Mouse (Mus musculus) lung, adult 2 months (tissue): ENCODE data around the gene Prnd. TPM values are rescaled to one million over a fixed set of nuclear protein-coding genes. Genes with fewer than 3 reads are reported as not detected.
A peak's percentile ranks its signal among the peaks of the same experiment; 100 is the strongest.

Experiments used
- DNase-seq: peaks from one replicate; pipeline ENCODE4 v3.0.0; 2022
- H3K4me1 ChIP-seq: fragments of 200-500 bp; 2 replicates; pipeline ENCODE4 v1.6.1; 2011; ENCODE audit warnings: low read length; ENCODE audit not compliant: control insufficient read depth, insufficient read depth
- H3K4me3 ChIP-seq: fragments of 200-500 bp; replicated peaks from 2 replicates; pipeline ENCODE3; 2011; ENCODE audit warnings: low read depth, mild to moderate bottlenecking, control low read depth, low read length; ENCODE audit errors: extremely low read depth
- CTCF ChIP-seq: fragments of 200-500 bp; IDR thresholded peaks from 2 replicates; pipeline ENCODE4 v1.5.1; 2011; ENCODE audit warnings: mild to moderate bottlenecking, low read length, control low read depth; ENCODE audit not compliant: insufficient read depth
- POLR2A ChIP-seq: fragments of 200-500 bp; IDR thresholded peaks from 2 replicates; pipeline ENCODE4 v1.6.1; 2011; ENCODE audit warnings: low read depth, mild to moderate bottlenecking, control low read depth, low read length, borderline replicate concordance; ENCODE audit errors: extremely low read depth
- WGBS: fragments of 180-500 bp; shearing (Covaris S2); methylation state at CpG from one replicate; pipeline ENCODE4 v1.1.7; 2018; 5-methylcytosine and 5-hydroxymethylcytosine counted together
- polyA plus RNA-seq: library from polyadenylated mRNA; depleted of rRNA; stranded (reverse); fragments of >200 nt; gene quantifications from 2 replicates; pipeline ENCODE4 v1.2.3, GENCODE M21; 2012

The Prnd gene
- polyA plus RNA-seq, 1 experiment, result 0.95 TPM

DNA sequence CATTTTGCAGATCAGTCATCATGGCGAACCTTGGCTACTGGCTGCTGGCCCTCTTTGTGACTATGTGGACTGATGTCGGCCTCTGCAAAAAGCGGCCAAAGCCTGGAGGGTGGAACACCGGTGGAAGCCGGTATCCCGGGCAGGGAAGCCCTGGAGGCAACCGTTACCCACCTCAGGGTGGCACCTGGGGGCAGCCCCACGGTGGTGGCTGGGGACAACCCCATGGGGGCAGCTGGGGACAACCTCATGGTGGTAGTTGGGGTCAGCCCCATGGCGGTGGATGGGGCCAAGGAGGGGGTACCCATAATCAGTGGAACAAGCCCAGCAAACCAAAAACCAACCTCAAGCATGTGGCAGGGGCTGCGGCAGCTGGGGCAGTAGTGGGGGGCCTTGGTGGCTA, 14.3 kb upstream of the Prnd start:
- peaks cover 5% of the 10 kb centered on the region; the same call in 1 of the 2 replicates for H3K4me1 ChIP-seq
- no peak overlapping the region for H3K4me3 ChIP-seq
- DNase-seq, result no peak
- TF ChIP-seq POLR2A (no peak), CTCF (no peak)
- WGBS, result 98% methylated on average over 10 of the region's 10 CpGs

DNA sequence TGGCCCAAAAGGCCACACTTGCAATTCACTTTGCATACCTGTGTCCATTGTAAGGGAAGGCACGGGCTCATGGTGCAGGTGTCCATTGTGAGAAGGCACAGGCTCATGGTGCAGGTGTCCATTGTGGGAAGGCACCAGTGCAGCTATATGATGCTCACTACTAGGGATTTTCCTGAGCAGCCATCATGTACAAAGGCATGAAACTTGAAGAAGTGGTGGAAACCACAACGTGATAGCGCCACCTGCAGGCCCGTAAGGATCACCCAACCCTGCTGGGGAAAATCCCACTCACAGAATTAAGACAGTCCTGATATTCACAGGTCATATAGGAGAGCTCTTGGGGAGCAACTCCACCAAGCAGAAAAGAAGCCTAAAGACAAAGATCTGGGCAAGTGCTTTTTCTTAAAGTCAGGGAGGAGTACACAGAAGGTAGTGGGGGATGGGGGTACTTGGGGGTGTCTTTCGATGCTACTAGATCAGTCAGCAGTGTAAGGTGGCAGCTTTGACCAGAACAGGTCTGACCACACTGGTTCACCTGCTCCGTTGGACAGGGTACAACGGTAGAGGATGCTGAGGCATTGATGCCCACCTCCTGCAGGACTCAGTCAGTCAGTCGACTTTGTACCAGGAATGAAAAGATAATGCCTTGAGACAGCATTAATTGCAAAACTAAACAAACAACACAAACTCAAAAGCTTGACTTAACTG, 11.1 kb upstream of the Prnd start:
- peak; percentile 48 for DNase-seq
- WGBS, result 43% methylated on average over 8 of the region's 8 CpGs
- H3K4me1 ChIP-seq, result 0 out of 2 replicates have a peak, but pooled peaks cover 2% of the 10 kb centered on the region
- TF ChIP-seq POLR2A (no peak), CTCF (peak; percentile 80)
- no peak overlapping the region for H3K4me3 ChIP-seq

DNA sequence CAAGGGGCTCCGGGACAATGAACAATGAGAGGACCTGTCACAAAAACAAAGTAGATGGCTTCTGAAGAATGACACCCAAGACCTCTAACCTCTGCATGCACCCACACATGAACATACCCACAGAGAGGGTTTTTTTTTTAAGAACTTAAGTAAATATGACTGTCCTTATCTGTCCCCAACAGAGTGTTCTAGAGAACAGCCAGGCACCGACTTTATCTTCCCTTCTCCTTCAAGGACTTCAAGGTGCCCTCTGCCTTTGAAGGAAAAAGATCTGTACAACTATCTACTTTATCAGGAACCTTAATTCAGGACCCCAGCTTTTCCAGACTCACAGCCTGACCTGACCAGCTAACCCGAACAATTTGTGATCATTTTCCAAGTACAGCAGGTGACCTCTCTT, 10.2 kb upstream of the Prnd start:
- WGBS, result 45% methylated on average over 3 of the region's 3 CpGs
- DNase-seq, result no peak
- TF ChIP-seq CTCF, result no peak
- TF ChIP-seq POLR2A, result no peak
- no peak overlapping the region for H3K4me3 ChIP-seq
- 0 out of 2 replicates have a peak, but pooled peaks cover 1% of the 10 kb centered on the region for H3K4me1 ChIP-seq

DNA sequence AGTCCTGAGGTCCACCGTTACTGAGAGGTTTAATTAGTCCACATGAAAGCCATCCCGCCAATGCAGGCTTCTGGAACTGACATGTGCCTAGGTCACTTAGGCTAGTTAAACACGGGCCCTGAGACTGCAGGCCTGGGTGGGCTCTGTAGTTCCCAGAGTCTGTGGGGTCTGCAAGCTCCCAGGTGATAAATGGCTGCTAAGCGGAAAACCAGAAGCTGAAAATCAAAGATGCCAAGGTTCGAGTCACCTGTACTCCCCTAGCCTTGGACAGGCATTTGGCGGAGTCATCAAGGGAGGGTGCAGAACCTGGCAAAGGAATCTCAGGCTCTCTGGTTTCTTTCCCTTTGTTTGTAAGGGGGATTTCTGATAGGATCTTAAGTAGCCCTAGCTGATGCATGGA, 9.2 kb upstream of the Prnd start:
- WGBS, result 88% methylated on average over 6 of the region's 6 CpGs
- Histone ChIP-seq H3K4me3 (no peak overlapping the region), H3K4me1 (no peaks in the 10 kb centered on the region)
- no peak for DNase-seq
- TF ChIP-seq POLR2A (no peak), CTCF (no peak)

DNA sequence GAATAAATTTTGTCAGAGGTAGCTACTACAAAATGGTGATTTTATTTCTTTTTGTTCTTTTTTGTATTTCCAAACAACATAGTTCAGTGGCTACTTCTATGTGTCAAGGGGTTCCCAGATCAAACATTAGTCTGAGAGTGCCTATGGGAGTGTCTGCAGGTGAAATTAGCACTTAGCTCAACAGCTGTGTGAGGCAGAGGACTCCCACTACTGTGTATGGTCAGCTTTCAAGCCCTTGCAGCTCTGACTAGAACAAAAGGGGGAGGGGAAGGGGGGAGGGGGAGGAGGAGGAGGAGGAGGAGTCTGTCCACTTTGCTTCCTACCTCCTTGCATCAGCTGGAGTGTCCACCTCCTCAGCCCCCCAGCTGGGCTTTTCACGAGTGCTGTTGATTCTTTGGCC, 6.3 kb upstream of the Prnd start:
- 29% methylated on average over 1 of the region's 1 CpGs for WGBS
- no peak overlapping the region for H3K4me3 ChIP-seq
- no peak for TF ChIP-seq CTCF
- no peak for TF ChIP-seq POLR2A
- H3K4me1 ChIP-seq, result no peaks in the 10 kb centered on the region
- DNase-seq, result peak; percentile 0

DNA sequence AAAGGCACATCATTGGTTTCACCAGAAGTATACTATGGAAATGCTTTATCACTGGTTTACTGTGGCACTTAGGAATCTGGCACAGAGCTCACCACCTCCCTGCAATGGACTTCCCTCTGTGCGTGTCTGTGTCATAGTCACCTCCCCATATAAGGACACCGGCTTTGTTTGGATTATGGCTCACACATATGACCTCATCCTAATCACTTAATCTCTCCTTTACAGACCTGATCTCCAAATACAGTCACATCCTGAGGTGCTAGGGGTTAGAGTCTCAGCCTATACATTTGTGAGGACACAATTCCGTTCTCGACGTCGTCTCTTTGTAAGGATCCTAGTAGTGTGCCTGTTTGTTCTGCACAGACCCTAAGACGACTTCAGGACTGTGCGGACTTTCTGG, 5.4 kb upstream of the Prnd start:
- no peak for TF ChIP-seq CTCF
- TF ChIP-seq POLR2A, result no peak
- DNase-seq, result no peak
- H3K4me1 ChIP-seq, result no peaks in the 10 kb centered on the region
- H3K4me3 ChIP-seq, result no peak overlapping the region
- 38% methylated on average over 8 of the region's 8 CpGs for WGBS

DNA sequence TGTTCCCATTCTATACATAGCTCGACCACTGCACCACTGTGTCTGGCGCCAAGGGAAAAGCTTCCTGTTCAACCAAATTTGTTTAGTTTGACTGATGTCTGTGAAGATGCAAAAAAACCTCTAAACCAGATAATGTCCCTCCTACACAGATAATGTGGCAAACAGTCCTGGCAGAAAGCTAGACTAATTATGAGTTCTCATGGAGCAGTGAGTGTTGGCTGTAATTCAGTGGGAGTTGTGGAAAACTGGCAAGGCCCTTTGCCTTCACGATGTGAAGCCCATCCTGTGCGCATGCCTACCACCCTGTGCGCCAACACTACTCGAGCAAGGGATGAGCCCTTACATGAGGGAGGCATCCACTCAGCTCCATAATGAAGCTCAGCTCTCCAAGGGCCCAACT, 4.9 kb upstream of the Prnd start:
- 63% methylated on average over 6 of the region's 6 CpGs for WGBS
- Histone ChIP-seq H3K4me3 (no peak overlapping the region), H3K4me1 (no peaks in the 10 kb centered on the region)
- peak; percentile 0 for DNase-seq
- no peak for TF ChIP-seq POLR2A
- no peak for TF ChIP-seq CTCF

DNA sequence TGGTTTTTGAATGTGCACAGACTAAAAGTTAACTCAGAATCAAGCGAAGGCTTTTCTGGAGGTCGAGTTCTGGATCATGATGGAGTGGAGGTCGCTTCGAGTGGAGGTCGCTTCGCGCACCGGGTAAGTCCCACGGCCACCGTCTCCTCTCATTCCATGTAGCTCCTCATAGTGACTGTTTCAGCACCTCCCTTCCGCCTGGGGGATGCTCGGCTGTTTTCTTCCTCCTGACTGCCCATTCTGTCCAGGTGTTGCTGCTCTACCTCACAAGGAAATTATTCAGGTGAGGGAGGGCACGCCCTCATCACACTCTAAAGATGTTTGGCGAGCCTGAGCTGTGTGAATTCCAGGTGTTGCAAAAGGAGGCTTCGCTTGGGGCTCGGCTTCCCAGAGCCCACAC, 4.3 kb upstream of the Prnd start:
- no peak for TF ChIP-seq CTCF
- no peak for TF ChIP-seq POLR2A

DNA sequence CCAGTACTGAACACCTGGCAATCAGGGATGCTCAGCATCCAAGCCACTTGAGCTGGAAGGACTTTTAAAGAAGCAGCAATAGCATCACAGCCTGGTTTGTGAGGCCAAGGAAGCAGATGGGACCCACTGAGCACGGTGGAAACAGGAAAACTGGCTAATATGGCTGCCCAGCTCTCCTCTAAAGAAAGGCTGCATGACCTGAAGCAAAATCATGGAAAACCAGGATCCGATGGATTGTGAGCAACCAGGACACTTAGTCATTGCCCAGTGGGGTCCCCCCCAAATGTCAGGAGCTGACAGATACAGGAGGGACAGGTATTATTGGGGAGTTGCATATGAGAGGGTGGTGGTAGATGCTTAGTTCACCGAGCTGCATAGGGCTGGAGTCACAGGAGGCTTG, 2.5 kb upstream of the Prnd start:
- TF ChIP-seq CTCF (no peak), POLR2A (no peak)
- no peak for DNase-seq
- 72% methylated on average over 3 of the region's 3 CpGs for WGBS
- Histone ChIP-seq H3K4me1 (0 out of 2 replicates have a peak, but pooled peaks cover 2% of the 10 kb centered on the region), H3K4me3 (no peak overlapping the region)

More for the DNA sequence above, 4.3 kb upstream of the Prnd start:
- DNase-seq, result no peak
- Histone ChIP-seq H3K4me1 (no peaks in the 10 kb centered on the region), H3K4me3 (no peak overlapping the region)
- WGBS, result 86% methylated on average over 16 of the region's 16 CpGs
